Mouse (Mus musculus): ENCODE measurements around the gene Cbx4.
A peak's percentile ranks its signal among the peaks of the same experiment; 100 is the strongest.
"Not testable (repeated sequence)": the region's sequence is repeated elsewhere in the genome, so short reads cannot be mapped to it uniquely, and the experiment has no call there.

Cbx4 gene

DNA sequence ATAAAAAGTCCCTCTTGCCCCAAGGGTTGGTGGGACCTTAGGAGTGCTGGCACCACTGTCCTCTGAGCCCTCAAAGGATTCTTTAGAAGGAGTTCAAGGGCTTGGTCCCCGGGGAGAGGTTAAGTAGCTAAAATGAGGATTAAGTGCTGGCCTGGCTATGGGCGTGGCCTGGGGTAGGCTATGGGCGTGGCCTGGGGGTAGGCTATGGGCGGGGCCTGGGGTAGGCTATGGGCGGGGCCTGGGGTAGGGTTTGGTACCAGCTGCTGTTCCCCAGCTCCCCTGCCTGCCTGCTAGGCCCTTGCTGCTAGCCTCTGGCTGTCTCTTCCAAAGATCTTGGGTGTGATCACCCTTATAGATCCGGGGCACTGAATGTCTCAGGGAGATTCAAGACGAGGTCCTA lies 25.3 kb upstream of the Cbx4 start:
- peak; percentile 30 for DNase-seq (ENCODE audit: low read depth, low spot score)

DNA sequence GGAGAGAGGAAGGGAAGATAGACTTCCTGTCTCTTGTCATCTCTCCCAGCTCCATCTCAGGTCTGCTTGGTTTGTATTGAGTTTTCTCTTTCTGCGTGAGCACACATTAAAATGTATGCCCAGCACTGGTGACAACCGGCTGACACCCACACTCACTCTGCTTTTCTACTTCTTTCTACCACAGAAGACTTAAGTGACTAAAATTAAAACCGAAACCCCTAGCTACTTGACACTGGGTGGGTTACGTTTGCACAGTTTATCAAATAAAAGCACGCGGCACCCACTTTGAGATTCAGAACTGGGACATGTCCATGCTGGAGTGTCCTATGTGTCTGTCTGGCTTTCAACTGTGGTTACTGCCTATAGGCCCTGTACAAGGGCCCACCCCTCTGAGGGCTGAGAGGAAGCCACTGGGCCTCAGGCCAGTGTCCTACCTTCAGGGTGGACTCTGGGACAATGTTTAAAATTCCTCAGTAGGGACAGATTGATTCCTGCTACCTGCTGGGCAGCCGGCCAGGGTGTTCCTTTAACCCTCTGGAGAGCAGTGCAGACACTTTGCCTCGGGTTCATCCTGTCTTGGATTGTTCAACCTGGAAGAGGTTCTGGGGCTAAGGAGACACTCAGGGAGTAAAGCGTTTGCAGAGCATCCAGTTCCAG lies 23.5 kb upstream of the Cbx4 start:
- DNase-seq (ENCODE audit: low read depth, low spot score), result peak; percentile 54

DNA sequence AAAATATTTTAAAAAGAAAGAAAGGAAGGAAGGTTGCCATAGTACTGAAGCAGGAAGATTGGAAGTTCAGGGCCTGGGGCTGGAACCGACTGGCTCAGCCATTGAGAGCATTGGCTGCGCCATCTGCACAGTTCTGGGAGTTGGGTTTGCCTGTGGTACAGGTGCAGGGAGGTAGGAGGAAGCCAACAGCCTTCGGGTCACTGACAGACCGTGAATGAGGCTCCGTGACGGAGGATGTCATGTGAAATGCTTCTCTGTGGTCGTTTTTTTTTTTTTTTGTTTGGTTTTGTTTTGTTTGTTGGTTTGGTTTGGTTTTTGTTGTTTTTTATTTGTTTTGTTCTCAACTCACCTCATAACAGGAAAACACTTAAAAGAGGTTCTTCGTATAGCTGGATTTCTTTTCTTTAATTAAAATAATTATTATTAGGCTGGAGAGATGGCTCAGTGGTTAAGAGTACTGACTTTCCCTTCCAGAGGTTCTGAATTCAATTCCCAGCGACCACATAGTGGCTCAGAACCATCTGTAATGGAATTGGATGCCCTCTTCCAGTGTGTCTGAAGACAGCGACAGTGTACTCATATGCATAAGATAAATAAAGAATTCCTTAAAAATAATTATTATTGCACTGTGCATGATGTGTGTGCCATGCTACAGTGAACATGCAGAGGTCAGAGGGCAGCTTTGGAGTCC lies 22.7 kb upstream of the Cbx4 start:
- DNase-seq (ENCODE audit: low read depth, low spot score), result peak; percentile 45

DNA sequence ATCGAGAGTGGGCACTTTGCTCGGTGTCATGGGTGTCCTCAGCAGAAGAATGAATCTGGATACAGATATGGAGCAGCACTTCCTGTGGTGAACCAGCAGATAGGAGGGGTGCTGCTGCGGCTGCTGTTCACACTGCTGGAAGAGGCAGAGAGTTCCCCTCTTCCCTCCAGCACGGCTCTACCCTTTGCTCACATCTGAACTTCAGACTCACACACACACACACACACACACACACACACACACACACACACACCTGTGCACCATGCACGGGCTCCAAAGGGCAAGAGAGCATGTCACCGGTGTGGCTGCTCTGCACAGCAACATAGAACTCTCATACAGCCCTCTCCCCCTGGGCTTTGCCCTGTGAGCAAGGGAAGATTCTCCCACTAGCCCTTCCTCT lies 20.3 kb upstream of the Cbx4 start:
- DNase-seq (ENCODE audit: low read depth, low spot score), result peak; percentile 57

DNA sequence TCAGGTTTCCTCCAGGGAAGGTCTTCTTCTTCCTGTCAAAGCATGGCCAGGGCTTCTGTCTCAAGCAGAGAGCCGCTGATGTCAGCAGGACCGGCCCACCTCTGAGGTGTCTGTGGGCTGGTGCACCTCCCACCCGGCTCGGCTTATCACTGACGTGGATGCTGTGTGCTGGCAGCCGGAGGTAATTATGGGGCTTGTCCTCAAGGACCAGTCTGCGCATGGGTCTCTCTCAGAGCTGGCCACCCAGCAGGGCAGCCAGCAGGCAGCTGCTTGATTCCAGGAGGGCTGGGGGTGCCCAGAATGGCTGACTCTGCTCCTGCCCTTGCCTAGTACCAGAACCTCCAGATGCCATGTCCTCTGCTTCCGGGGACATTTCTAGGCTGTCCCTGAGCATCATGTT lies 19.7 kb upstream of the Cbx4 start:
- DNase-seq (ENCODE audit: low read depth, low spot score), result peak; percentile 6

DNA sequence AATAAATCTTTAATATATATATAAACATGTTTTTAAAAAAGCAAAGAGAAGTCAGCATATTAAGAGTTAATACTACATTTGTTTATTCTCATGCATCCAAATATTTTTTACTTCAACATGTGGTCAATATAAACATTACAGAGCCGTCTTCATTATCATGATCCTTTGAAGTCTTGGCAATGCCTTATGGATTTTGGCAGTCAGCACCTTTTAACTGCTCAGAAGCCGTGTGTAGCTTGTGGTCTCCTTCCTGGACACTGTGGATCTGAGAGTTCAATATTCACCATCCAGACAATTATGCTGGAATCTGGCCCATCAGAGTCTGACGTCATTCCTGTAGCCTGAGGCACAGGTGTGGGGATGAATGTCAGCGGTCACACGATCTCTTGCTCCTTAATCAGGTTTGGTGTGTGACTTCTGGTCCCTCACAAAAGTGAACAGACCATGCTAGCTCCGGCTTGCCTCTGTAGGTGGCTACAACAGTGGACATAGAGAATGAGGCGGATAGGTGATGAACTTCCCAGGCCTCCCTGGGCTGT lies 19.1 kb upstream of the Cbx4 start:
- DNase-seq (ENCODE audit: low read depth, low spot score), result no peak

DNA sequence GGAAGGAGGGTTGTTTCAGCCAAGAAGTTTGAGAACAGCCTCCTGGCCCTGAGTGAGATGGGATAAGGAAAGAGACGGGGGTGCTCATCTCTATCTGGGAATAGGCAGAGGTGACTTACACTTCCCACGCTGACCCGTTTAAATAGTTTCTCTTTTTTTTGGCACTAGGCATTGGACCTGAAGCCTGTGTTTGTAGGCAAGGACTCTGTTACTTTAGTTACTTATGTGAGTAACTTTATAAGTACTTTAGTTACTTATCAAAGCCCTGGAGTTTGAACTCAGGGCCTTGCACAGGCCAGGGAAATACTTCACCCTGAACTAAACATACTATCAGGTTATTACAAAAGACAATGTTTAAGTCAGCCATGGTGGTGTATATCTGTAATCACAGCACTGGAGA lies 18.0 kb upstream of the Cbx4 start:
- no peak for DNase-seq (ENCODE audit: low read depth, low spot score)

DNA sequence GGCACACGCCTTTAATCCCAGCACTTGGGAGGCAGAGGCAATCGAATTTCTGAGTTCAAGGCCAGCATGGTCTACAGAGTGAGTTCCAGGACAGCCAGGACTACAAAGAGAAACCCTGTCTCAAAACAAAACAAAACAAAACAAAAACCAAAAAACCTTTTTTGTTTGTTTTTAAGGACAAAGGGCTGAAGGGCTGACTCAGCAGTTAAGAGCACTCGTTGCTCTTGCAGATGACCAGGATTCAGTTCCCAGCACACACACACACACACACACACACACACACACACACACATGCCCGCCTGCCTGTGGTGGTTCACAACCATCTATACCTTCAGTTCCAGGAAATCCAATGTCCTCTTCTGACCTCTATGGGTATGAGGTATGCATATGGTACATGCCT lies 14.3 kb upstream of the Cbx4 start:
- not testable (repeated sequence) for DNase-seq (ENCODE audit: low read depth, low spot score)

DNA sequence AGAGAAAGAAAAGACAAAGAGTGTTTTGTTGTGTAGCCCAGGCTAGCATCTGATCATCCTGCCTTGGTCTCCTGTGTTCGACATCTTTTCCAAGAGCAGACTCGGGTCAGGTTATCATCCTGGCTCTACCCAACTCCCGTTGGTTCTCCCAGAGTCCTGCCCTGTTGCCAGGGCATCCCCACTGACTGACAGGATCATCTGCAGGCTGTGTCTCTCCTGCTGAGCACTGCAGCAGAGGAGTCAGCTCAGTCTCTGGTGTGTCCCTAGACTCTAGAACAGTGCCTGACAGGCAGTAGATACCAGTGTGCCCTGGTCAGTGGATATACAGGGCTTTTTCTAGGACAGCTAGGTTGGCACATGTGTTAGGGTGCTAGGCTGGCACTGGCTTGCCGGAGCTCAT lies 12.2 kb upstream of the Cbx4 start:
- no peak for DNase-seq (ENCODE audit: low read depth, low spot score)

DNA sequence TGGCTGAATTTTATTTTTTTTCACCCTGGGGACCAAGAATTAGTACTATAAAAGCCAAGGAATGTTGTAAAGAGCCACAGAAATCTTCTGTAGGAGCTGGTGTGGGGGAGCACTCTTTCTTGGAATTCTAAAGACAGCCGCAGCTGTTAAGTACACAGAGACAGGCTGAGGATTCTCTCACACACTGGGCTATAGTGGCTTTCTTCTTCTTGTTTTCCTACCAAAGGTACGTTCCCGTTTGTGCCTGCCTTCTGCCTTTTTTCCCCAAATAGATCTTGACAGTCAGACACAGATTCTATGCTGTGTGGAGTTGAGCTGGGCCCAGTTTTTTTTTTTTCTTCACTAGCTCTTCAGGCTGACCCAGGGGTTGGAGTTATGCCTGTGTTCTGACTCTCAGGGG lies 9.4 kb upstream of the Cbx4 start:
- no peak for DNase-seq (ENCODE audit: low read depth, low spot score)

DNA sequence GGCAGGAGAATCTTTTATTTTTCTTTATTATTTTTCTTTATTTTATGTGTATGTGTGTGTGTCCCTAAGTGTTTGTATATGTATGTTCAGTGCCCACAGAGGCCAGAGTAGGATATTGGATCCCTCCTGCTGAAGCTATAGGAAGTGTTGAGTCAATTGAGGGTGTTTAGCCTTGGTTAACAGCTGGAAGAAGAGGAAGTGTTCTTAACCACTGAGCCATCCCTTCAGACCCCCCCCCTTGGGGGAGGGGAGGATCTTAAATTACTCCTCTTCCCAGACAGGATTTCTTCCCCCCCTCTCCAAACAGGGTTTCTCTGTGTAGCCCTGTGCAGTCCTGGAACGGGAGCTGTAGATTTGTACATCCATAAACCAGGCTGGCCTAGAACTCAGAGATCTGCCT lies 7.3 kb upstream of the Cbx4 start:
- DNase-seq (ENCODE audit: low read depth, low spot score), result no peak

DNA sequence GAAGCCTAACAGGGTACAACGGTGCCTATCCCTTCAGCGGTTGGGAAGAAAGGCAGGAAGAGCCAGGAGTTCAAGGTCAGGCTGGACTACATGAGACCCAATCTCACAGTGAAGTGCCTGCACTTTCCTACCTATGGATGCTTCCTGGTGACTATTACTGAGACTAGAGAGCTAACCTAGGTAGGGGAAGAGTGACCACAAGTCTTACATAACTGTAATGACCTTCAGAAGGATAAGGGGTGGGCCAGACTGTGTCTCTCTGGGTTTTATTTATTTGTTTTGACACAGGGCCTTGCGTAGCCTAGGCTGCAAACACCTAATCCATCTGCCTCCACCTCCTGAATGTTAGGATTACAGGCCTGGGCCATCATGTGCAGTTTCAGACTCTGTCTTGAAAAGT lies 6.3 kb upstream of the Cbx4 start:
- no peak for DNase-seq (ENCODE audit: low read depth, low spot score)

DNA sequence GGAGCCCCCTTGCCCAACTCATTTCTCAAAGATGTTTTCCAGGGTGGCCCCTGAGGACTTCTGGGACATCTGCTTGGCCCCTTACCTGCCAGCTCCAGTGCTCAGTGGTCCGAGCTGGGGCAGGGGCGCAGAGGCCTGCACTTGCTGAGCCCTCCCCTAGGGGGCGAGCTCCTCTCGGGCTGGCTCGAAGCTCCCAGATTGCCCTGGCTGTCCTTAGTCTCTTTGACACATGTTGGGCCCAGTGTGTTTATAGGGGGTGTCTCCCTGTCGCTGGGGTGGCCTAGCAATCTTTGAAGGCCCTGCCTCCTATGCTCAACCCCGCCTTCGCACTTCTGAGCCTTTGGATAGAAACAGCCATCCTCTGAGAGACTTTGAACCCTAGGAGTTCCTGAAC lies 5.6 kb upstream of the Cbx4 start:
- peak; percentile 73 for DNase-seq (ENCODE audit: low read depth, low spot score)

DNA sequence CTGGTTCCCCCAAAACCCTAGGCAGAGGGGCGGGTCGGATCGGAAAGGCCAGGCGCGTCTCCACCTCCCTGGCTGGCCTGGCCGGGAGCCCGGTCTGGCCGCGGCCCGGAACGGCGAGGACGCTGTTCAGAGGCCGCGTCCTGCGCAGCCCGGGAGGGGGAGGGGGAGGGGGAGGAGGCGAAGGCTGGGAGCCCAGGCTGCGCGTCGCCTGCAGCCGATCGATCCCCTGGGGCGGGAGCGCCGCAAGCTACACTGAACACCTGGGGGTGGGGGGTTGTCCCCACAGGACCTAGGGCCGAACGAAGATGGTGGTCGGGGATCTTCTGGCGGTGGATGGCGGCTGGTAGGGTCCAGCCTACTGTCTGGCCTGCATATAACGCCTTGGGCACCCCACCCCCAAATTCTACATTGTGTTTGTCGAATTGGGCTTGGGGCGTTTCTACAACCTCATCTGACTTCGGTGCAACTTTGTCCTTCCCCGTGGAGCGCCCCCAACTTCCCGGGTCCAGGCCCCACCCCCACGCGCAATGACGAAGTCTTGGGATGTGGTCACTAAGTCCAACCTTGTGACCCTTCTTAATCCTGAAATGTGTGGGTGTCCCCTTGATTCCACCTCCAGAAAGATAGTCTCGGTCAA lies 5.1 kb upstream of the Cbx4 start:
- peak; percentile 67 for DNase-seq (ENCODE audit: low read depth, low spot score)

DNA sequence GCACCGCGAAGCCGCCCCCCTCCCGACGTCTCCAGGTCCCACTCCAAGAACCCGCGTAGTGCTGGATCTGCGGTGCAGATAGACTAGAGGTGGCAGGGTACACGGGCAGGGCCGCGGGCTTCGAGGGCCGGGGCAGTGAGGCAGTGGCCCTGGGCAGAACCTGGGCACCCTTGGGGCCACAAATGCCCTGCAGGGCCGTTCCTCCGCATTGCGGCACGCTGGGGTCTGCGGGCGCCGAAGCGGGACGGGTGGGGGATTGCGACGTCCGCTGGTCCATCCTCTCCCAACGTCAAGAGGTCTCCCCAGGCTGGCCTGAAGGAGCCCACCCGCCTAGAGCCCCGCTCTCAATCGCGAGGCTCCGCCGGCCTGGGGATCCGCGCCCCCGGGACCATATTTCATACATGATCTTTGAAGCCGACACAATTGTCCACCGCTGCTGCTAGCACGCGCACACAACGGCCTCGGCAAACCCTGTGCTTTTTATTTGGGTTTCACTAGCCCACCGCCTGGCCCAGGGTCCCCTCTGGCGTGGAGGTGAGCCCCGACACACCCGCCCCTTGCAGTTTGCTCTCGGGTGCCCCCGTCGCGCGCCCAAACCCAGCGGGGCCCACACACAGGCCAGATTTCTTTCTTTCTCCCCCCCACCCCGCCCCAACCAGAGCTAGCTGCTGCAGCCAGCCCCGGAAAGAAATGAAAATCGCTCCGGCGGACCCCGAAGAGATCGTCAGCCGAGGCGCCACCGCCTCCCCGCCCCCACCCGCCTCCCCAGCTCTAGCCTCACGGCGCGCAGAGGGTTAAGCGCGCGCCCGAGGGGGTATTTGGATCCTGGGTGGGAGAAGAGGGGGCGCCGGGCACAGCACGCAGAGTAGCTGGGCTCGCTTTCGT lies 4.3 kb upstream of the Cbx4 start:
- DNase-seq (ENCODE audit: low read depth, low spot score), result no peak

DNA sequence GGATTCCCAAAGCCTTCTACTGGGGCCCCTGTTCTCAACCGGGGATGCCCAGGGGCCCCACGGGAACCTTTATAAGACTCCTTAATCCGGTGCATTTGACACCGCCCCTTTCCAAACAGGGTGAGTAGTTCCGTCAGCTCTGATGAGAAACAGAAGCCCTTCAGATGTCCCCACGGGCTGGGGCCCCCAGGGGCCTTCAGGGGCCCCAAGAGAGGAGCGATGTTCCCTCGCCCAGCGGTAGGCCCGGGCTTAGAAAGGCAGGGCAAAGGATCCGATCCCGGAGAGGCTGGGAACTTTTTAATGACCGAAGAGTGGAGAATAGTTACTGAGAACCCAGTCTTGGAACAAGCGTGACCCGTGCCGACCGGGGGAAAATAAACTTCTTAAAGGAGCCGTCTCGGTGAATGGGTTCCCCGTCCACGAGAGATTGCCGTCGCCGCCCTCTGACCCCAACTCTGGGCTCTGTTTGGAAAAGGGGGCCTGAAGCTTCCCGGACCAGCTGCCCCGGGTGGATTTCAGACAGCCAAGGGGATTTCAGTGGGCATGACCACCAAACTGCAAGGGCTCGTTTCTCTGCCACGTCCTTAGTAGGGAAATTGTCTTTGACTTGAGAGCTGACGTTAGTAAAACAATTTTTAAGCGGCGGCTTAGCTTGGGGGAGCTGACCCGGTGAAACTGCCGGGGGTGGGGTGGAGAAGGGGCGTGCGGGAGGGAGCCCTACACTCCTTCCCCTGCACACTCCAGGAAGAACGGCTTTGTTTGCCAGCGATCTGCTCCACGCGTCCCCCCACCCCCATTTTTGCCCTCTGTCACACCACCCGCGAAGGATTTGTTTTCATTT lies 3.4 kb upstream of the Cbx4 start:
- peak; percentile 75 for DNase-seq (ENCODE audit: low read depth, low spot score)

DNA sequence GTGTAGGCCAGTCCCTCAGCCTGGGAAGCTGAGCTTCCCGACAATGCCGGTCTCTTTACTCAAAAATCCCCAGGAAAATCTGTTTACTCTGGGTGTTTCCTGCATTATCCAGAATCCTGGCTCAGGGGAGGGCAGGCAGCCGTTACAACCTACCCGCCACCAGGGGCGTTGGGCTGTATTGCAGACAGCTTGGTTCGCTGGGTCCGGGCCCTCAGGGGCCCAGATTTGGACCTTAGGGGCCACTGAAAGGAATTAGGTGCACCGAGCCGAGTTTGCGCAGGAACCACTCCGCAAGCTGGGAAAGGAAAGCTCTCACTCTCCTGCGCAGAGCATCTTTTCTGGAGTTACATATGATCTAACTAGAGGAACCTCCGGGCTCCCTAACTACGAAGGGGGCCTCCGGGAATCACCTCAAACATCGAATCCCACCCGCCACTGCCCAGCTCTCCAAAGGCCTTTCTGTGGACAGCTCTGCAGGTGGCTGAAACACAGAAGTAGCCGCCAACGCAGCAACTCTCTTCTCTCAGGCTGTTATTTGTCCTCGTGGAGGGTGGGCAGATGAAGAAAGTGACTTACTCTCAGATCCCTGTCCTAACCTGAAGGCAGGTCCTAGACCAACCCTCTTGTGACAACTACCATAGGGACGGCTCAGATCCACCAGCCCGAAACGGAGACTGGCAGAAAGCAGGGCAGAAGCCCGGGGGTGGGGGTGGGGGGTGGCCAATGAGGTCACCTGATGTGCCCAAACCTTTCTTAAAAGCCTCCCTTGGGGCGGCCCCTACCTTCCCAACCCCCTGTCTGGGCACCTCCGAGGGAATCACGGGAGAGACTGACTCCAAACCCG lies 2.6 kb upstream of the Cbx4 start:
- DNase-seq (ENCODE audit: low read depth, low spot score), result peak; percentile 45

DNA sequence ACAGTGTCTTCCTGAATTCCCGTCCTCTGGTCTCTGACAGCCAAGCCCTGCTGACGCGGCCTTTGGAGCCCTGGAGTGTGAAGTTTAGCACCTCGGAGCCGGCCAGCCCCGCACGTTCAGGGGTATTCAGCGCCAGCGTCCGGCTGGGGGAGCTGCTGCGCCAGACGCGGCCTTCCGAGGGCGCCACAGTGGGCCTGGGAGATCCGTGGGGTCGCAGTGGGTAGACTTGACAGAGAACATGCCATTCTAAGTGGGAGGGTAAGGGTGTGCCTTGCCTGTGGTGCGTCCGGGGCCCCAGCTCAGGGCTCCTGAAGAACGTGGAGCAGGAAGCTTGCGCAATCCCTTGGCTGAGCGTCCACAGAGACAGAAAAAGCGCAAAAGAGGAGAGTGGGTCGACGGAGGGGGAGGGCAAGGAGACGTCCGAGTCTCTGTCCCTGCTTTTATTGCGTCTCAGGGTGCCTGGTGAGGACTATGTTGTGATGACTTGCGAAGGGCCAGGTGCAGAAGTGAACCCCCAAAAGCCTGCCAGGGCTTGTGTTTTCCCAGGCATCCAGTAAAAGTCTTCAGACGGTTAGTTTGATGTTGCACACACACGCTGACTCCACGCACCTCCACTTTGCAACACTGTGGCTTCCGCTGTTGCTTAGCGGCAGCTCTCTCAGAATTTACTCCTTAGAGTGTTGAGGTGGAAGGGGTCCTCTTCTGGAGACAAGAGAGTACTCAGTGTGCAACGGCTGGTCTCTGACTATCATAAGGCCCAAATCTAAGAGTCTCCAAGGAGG lies 1.5 kb upstream of the Cbx4 start:
- DNase-seq (ENCODE audit: low read depth, low spot score), result peak; percentile 55
